Mouse (Mus musculus) urinary bladder, postnatal 4 days (tissue): ENCODE measurements at regions not wholly inside any gene's neighbourhood (a gene's known extent, or its start where the extent isn't known, plus 50 kb on each side); places are given as distances from the start of the nearest gene placed in this dataset.

ENCODE experiments used
- DNase-seq, 2 experiments: peaks; one replicate each; pipeline ENCODE4 v3.0.0; 2021 to 2022; ENCODE audit warnings: low spot score in 2 of 2

DNA sequence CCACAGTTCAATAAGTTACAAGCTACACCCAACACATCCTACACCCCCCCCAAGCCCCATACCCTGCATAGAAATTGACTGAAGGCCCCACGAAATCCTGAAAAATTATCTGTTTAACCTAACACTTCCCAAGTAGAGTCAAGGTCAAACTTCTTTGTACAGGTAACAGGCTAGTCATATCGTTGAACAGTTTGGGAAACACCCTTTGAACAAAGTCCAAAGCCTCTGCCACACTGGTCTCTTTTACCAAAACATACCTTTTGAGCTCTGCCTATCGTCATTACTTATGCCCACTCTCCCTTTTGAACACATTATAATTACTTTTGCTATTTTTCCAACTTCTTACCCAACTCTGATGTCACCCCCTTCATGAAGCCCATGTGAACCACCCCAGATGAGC is 117.0 kb upstream of the Nr2f2 start:
- no peak for DNase-seq

DNA sequence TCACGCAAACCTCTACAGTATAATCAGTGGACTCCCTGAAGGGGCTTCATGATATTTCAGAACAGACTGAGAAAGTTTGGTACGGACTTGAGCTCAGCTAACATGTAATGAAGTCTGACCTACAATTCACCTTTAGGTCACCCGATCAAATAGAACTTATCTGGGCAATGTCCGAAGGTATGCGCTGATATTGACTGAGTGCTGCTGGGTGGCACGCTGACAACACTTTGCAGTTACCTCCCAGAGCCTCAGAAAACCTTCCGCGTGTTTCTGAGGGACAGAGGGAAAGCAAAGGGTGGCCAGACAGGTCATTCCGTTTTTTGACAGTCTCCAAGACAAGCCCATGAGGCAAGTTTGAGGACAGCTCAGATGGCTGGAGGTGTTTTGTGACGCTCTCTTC is 115.3 kb upstream of the Nr2f2 start:
- no peak for DNase-seq

DNA sequence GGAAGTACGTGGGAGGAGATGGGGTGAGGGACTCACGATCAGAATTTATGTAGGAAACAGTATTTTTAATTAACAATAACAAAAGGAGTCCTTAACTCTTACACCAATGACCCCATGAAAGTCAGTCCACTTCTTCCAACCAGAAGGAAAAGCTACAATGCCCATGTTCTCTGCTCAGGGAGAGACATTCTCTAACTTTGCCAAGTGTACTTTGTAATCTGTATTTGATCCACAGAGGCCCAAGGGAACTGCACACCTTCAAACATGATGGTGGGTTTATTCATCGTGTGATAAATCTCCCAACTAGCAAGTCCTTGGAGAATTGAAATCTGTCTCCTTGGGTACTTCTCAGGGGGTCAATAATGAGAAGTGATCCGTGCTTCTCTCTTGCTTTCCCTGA is 106.3 kb upstream of the Nr2f2 start:
- DNase-seq = no peak

DNA sequence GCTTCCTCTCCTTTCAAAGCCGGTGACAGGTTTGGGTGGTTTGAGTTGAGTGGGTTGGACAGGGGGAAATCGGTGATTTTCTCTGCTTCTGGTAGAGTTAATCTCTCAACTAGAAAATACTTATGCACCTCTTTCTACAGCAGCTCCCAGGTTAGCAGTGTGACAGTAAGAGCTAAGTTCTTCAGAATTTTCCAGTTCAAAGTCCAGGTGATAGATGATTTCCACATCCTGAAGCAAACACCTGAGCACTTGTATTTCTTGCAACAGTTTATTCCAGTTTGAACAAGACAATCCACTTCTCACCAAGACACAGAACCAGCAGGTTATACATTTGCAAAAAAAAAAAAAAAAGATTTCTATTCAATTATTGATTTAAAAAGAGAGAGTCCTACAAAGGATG is 104.0 kb upstream of the Nr2f2 start:
- DNase-seq = no peak

DNA sequence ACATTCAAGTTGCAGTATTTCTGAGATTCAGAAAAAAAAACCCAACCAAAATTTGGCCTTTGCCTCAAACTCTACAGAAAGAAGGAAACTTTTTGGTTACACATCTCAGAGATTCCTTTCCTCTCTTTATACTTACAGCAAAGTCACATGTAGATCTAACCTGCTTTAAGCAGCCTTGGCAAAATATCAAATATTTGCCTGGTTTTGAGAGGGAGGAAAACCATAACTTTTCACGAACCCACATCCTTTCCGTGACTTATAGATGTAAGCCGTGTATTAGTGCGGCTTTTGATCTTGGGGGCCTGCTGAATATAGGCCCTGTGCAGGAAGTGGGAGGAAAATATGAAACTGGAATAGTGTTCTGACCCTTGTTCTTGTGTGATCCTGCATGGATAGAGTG is 95.6 kb upstream of the Nr2f2 start:
- no peak for DNase-seq

DNA sequence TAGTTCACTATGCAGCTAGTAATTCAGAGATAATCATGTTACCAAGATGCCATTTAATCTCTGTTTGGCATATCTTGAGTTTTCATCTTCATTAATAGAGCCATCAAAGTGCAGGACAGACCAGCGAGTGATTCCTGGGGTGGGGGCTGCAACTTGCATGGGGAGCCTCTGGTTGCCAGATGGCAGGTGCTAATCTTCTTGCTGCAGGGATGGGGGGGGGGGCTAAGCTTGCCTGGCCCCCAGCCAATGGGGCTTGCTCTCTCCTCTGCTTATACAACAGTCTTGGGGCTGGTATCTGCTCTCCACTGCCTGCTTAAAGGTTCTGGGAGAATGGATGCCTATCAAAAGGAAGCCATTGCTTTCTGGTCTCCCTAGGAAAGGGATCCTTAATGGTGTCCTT is 88.0 kb upstream of the Nr2f2 start:
- no peak for DNase-seq

DNA sequence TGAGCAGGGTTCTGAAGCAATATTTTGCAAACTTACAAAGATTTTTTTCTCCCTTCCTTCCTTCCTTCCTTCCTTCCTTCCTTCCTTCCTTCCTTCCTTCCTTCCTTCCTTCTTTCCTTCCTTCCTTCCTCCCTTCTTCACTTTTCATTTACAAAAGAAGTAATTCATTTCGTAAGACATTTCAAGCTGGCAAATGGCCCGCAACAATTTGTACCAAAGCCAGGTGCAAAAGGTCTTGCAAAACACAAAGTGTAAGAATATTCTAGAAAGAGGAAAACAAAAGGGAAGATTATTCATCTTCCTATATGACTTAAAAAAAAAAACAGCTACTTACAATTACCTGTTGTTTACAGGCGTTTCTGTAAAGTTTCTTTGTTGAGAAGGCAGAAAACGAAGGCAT is 86.3 kb upstream of the Nr2f2 start:
- DNase-seq = no peak

DNA sequence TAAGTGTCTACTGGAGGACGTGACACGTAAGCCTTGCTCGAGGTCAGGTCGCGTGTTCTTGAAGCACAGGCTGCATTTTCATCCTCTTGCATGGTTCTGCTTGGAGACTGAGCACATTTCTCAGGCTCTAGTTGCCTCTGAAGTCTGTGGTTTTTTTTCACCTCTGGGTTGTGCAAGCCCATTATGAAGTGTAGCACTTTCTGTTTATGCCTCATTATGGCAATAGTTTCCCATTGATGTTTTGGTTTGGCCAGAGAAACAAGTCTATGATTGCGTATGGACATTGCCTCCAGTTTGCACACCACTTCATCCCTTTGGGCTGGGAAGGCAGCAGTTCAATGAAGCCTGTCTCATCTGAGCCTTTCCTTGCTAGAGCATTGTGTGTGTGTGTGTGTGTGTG is 72.4 kb upstream of the Nr2f2 start:
- no peak for DNase-seq

DNA sequence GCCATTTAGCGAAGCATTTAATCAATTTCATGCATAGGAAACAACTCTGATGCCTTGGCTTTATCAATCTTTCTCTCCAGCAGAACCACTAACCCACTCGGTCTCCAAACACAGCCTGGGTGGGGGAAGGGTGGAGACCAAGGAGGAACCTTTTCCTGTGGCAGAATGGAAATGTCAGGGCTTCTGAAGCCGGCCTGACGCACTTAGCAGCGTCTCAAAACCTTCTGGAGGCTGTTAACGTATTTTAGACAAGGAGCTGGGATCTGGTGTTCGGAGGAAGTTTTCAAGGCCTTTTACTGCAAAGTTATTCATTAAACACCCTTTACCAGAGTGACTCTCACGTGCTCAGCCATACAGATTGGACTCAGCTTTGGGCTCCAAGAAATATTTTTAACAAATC is 67.3 kb upstream of the Nr2f2 start:
- no peak for DNase-seq

DNA sequence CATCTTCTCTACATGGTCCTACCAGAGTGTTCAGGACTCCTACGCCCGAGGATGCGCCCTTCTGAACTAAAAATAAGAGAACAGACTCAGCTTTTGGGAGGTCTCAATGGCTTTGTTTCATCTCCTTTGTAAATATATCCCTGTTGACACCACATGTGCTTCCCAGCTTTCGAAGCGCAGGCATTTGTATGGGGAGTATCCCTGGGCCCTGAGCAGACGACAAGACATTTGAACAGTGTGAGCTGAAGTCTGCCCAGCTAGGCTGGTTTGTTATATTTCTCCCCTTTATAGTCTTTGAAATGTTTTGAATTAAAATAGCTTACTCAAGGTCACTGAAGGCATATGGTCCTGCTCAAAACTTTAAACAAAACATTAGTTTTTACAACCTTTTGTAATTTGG is 66.8 kb upstream of the Nr2f2 start:
- no peak for DNase-seq

DNA sequence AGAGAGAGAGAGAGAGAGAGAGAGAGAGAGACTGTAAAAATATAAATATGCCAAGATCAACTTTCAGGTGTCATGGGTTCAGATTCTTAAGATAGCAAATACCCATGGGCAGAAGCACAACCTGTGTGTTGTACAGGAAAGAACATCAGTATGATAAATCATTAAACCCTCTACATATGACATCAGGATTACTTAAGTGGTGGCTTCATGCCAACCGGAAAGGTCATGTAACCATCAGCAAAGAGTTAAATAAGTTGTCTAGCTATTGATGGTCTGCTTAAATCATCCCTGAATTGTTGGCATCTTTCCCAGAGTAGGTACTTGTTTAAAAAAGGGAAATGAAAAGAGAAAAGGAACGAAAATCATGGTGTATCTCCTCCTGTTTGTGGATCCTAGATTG is 65.2 kb upstream of the Nr2f2 start:
- no peak for DNase-seq

DNA sequence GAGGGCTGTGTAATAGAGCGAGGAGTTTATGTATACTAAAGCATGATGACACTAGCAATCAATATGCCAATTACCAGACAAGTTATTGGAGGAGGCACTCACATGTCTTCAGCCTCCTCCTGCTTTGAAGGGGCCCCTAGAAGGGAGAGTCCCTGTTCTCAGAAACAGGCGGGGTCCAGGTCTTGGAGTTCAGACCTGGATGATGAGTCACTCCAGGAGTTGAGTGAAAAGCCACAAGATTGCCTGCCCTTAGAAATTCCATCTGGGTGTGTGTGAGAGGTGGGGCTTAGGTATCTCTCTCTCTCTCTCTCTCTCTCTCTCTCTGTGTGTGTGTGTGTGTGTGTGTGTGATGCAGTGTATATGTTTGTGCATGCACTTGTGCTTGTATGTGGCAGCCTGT is 62.8 kb upstream of the Nr2f2 start:
- no peak for DNase-seq

DNA sequence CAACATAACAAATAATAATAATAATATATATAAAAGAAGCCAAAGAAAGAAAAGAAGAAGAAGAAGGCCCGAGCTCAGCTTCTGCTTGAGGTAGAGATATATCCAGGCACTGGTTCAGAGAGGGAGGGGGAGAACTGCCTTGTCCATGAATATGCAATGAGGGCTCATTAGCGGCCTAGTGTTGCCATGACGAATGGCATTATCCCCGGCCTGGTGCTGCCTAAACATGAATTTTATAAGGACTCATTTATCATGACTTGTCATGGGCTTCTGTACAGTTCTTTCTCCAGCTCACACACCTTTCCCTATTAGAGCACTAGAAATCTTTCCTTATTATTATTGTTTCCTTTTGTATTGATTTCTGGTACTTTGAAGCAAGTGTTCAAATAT is 57.7 kb upstream of the Nr2f2 start:
- no peak for DNase-seq

DNA sequence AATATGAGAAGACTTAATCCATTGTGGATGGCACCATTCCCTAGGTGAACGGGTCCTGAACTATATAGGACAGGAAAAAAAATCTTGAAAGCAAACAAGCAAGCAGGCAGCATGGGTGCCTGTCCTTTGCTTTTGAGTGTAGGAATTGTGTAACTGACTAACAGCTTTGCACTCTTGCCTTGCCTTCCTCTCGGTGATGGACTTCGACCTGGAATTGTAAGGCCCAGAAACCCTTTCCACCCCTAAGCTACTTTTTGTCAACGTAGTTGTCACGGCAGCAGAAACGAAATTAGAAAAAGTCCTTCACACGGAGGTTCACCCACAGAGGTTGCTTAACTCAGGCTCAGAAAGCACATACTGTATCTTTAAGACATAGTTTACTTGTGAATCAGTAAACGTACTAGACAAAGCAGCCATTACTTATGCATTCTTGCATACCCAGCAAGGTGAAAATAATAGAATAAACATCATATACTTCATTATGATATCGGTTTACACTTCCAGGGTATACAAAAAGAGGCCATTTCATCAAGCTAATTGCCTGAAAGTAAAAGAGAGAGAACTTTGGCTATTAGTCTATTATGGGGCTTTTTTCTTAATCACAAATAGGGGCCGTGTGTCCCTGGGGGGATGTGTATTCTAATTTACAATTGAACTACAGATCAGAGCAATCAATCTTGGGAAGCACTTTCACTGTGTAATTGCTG is 57.1 kb upstream of the Nr2f2 start:
- no peak for DNase-seq

DNA sequence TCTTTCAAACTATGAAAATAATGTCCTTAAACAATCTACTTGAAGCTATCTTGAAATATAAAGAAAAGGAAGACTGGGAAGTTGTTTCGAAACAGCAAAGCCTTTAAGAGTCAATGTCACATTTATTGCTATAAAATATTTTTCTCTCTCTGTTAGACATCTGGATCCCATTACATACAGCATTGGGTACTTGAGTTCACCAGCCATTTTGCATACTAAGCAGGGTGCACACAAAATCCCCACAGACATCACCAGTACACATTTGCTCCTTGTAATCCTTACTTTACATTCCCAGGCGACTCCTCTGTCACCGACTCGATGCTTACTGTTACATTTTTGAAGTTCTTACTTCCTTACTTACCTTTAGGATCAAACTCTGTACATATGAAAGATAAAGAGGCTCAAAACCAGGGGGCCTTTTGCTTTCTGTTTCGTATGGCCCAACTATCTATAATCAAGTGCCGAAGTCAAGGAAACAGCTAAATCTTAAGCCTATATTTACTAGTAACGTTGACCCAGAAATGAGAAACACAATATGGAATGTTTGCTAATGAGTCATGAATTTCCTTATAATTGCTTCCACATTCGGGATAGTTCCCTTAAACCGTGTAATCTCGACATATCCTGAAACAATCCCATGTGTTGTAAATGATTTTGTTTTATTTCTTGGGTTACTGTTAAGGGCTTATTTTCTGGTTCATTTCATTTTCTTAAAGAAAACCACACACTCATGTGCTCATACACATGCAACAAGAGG is 49.8 kb upstream of the Nr2f2 start:
- DNase-seq = no peak
